Mouse (Mus musculus): ENCODE results near the gene Gm21866. TPM values are rescaled to one million over a fixed set of nuclear protein-coding genes. Genes with fewer than 3 reads are reported as not detected.

Gm21866 gene
- not detected for polyA plus RNA-seq (2017; shearing (Covaris generic))

GRCm38 (mm10) chrY:13465479-13465878 is at the start of gene Gm21866:
TSS of gene Gm21866 (minus strand) at chrY:13465579.

GRCm38 (mm10) chrY:13493726-13494125 is 28.3 kb upstream of the Gm21866 start, which contains the start of gene Gm20773:
TSS of gene Gm20773 (plus strand) at chrY:13494026.

Other genes with a start within 250 kb of the Gm21866 start
- gene Gm21828, start 241.7 kb downstream of the Gm21866 start, polyA plus RNA-seq (2017; shearing (Covaris generic)) = not detected
- not detected for gene Gm21440, start 213.2 kb downstream of the Gm21866 start, polyA plus RNA-seq (2017; shearing (Covaris generic))
- not detected for gene Gm21454, start 213.1 kb downstream of the Gm21866 start, polyA plus RNA-seq (2017; shearing (Covaris generic))
- not detected for gene Gm21725, start 116.5 kb downstream of the Gm21866 start, polyA plus RNA-seq (2017; shearing (Covaris generic))
- not detected for gene Gm20773, start 28.4 kb upstream of the Gm21866 start, polyA plus RNA-seq (2017; shearing (Covaris generic))